Mouse (Mus musculus) embryonic fibroblast, embryonic 13.5 days (primary cell): ENCODE data around the gene Tec.

Experiments used
- CTCF ChIP-seq: IDR thresholded peaks from 2 replicates; pipeline ENCODE4 v1.5.1; 2011; ENCODE audit warnings: mild to moderate bottlenecking, control low read depth, low read length, moderate library complexity, borderline replicate concordance; ENCODE audit not compliant: insufficient read depth
- POLR2A ChIP-seq: IDR thresholded peaks from 2 replicates; pipeline ENCODE4 v1.6.1; 2011; ENCODE audit warnings: low read depth, mild to moderate bottlenecking, control low read depth, low read length, moderate library complexity

- TF ChIP-seq POLR2A (no peak), CTCF (no peak)
Observed at GRCm38 (mm10) chr5:72855685-72856124, 12.6 kb downstream of the Tec start.
